Mouse (Mus musculus): ENCODE results near the gene Arsg. TPM values are rescaled to one million over a fixed set of nuclear protein-coding genes. Genes with fewer than 3 reads are reported as not detected.

Gene Arsg
- total and polyA plus RNA-seq, 3 experiments, result 0.79 to 3.3 (median 1.4) TPM

DNA sequence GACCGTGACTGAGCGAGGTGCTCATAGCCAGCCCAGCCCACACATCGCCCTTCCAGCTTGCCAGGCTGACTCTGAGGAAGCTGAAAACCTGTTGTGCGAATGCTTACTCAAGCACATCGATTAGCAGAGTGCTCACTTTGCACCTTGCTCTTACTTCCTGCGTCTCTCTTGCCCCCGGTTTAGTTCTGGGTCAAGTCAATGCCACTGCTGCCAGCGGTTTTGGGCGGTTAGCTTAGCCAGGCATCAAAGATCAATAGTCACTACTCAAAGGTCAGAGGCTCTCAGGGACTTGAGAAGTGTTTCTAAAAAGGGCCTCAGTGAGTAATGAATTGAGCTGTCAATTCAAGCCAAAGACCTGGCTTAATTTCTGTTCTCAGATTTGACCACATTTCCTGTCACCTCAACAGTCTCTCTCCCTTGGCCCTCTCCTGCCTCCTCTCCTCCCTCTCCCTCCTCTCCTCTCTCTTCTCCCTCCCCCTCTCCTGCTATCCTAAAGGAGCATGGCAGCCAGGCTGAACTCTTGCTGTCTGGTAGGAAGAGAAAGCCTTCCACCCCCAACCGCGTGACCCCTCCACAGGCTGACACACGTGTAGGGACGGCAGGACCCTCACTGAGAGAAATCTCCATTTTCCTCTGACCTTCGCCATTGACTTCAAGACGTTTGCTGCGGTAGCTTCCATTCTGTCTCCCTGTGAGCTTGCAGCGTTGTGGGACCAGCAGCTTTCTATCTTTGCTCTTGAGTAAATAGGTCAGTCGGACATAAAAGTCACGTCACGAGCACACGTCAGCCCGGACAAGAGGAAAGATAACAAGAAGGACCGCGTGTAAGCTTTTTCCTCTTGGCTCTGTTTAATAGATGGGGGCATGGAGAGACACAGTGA lies 22.0 kb downstream of the Arsg start (continued):
- TF ChIP-seq ZNF384 (IDR thresholded peaks at IDR 0.05; ENCODE audit: low read depth, low read length), result peak; percentile 21; the same call in 1 of the 2 replicates
- peak; percentile 80; the same call in 1 of the 2 replicates for TF ChIP-seq MAFK (IDR thresholded peaks at IDR 0.05; ENCODE audit: insufficient replicate concordance, low read length)
- TF ChIP-seq NELFE (IDR thresholded peaks at IDR 0.05; ENCODE audit: low read depth, low read length), result peak; percentile 48
- TF ChIP-seq ETS1 (conservative IDR thresholded peaks at IDR 0.05; ENCODE audit: low read depth, low read length), result peak; percentile 75; the same call in 1 of the 2 replicates
- TF ChIP-seq TBP (conservative IDR thresholded peaks at IDR 0.05; ENCODE audit: low read depth, low read length), result peak; percentile 66
- peak; percentile 81 for TF ChIP-seq RCOR1 (conservative IDR thresholded peaks at IDR 0.05; ENCODE audit: low read depth, low read length)
- no peak for TF ChIP-seq PAX5 (IDR thresholded peaks at IDR 0.05; ENCODE audit: low read length)
- TF ChIP-seq POLR2A (IDR thresholded peaks at IDR 0.05; ENCODE audit: low read depth, low read length), result peak; percentile 51; the same call in 1 of the 2 replicates
- TF ChIP-seq JUN (IDR thresholded peaks at IDR 0.05; ENCODE audit: insufficient read depth, low read depth, low read length), result peak; percentile 83
- TF ChIP-seq SIN3A (IDR thresholded peaks at IDR 0.05; ENCODE audit: low read length), result peak; percentile 84
- TF ChIP-seq MAZ (IDR thresholded peaks at IDR 0.05; ENCODE audit: low read depth, low read length), result peak; percentile 83; the same call in 1 of the 2 replicates
- peak; percentile 47 for TF ChIP-seq NRF1 (IDR thresholded peaks at IDR 0.05; ENCODE audit: low read depth, low read length)

- no peaks in the 10 kb centered on the region for H3K9me3 ChIP-seq (replicated peaks; ENCODE audit: low read length)
- dilution Hi-C loops (cut with MboI; ENCODE audit: extremely low pct_ligation_motif_present, extremely low pct_unique_long_range_greater_than_20kb, low sequenced_read_pairs) (no loop called here), in situ Hi-C loops (cut with MboI; ENCODE audit: low pct_ligation_motif_present, low pct_unique_long_range_greater_than_20kb, low sequenced_read_pairs) (no loop called here)
- H3K4me2 ChIP-seq (ENCODE audit: insufficient read depth, low read depth, poor library complexity, severe bottlenecking), result peak overlapping the region; percentile 73
- H3K27me3 ChIP-seq (replicated peaks), result no peaks in the 10 kb centered on the region
- peaks cover 23 to 61% of the 10 kb centered on the region in 2 experiments for H3K4me1 ChIP-seq (ENCODE audit: control insufficient read depth in 1 of 2, insufficient read depth in 2 of 2)
- peak overlapping the region; percentile 42 to 58 (median 51) for H3K4me3 ChIP-seq (replicated peaks in 1 of 3; ENCODE audit: low read depth in 2 of 3, low read length in 2 of 3, poor library complexity in 1 of 3)
- peak overlapping the region; percentile 97 for H3K27ac ChIP-seq (ENCODE audit: insufficient read depth, low read depth)
- H3K36me3 ChIP-seq (replicated peaks in 1 of 2; ENCODE audit: control insufficient read depth in 1 of 2, insufficient read depth in 1 of 2, low read length in 1 of 2), result peaks cover 0 to 10% of the 10 kb centered on the region in 2 experiments
- H3K9ac ChIP-seq (ENCODE audit: insufficient read depth, low read depth), result peak overlapping the region; percentile 60
- DNase-seq (ENCODE audit: extremely low read depth), result peak; percentile 95
- no peaks in the 10 kb centered on the region for H3K79me2 ChIP-seq (replicated peaks; ENCODE audit: control insufficient read depth, extremely low read depth, insufficient read depth, poor library complexity, severe bottlenecking)
- peak; percentile 95 for TF ChIP-seq BHLHE40 (IDR thresholded peaks at IDR 0.05; ENCODE audit: low read depth, low read length)
- no peak for TF ChIP-seq CHD1 (IDR thresholded peaks at IDR 0.05; ENCODE audit: low read depth, low read length)
- TF ChIP-seq EP300 (IDR thresholded peaks at IDR 0.05; ENCODE audit: low read length), result peak; percentile 74; the same call in 1 of the 2 replicates
- no peak for TF ChIP-seq USF1 (IDR thresholded peaks at IDR 0.05; ENCODE audit: low read depth, low read length)
- no peak for TF ChIP-seq E2F4 (IDR thresholded peaks at IDR 0.05; ENCODE audit: insufficient replicate concordance, low read depth, low read length)
- no peak; the same call in none of the 2 replicates for TF ChIP-seq SIN3A (IDR thresholded peaks at IDR 0.05; ENCODE audit: low read length)
- TF ChIP-seq IRF4 (IDR thresholded peaks at IDR 0.05; ENCODE audit: low read depth, low read length), result peak; percentile 79
- TF ChIP-seq ZNF384 (IDR thresholded peaks at IDR 0.05; ENCODE audit: low read depth, low read length), result no peak
- peak; percentile 77; the same call in 1 of the 2 replicates for TF ChIP-seq MEF2A (IDR thresholded peaks at IDR 0.05; ENCODE audit: borderline replicate concordance, low read depth, low read length)
- no peak for TF ChIP-seq ZKSCAN1 (IDR thresholded peaks at IDR 0.05; ENCODE audit: borderline replicate concordance, low read depth, low read length)
- TF ChIP-seq POLR2A (IDR thresholded peaks at IDR 0.05; ENCODE audit: low read depth, low read length), result peak; percentile 76
- TF ChIP-seq RCOR1 (conservative IDR thresholded peaks at IDR 0.05; ENCODE audit: low read depth, low read length), result 0 out of 2 replicates have a peak, but pooled peaks have one; percentile 23
- TF ChIP-seq NRF1 (IDR thresholded peaks at IDR 0.05; ENCODE audit: low read depth, low read length), result no peak; the same call in 1 of the 2 replicates
- TF ChIP-seq ZMIZ1 (IDR thresholded peaks at IDR 0.05; ENCODE audit: low read depth, low read length), result no peak
- no peak for TF ChIP-seq USF2 (conservative IDR thresholded peaks at IDR 0.05; ENCODE audit: low read depth, low read length)
- peak; percentile 70 for TF ChIP-seq NELFE (IDR thresholded peaks at IDR 0.05; ENCODE audit: low read depth, low read length)
- no peak for TF ChIP-seq JUND (conservative IDR thresholded peaks at IDR 0.05; ENCODE audit: low read depth, low read length)
- TF ChIP-seq TBP (conservative IDR thresholded peaks at IDR 0.05; ENCODE audit: low read depth, low read length), result no peak; the same call in 1 of the 2 replicates
- TF ChIP-seq KAT2A (IDR thresholded peaks at IDR 0.05; ENCODE audit: insufficient replicate concordance, low read length), result 0 out of 2 replicates have a peak, but pooled peaks have one; percentile 51
- TF ChIP-seq SMC3 (IDR thresholded peaks at IDR 0.05; ENCODE audit: low read depth, low read length), result no peak
- no peak for TF ChIP-seq POLR2AphosphoS2 (IDR thresholded peaks at IDR 0.05; ENCODE audit: low read depth, low read length)
- TF ChIP-seq ETS1 (conservative IDR thresholded peaks at IDR 0.05; ENCODE audit: low read depth, low read length), result peak; percentile 39; the same call in 1 of the 2 replicates
- peak; percentile 97 for TF ChIP-seq CHD2 (IDR thresholded peaks at IDR 0.05; ENCODE audit: low read length)
- TF ChIP-seq MYC (IDR thresholded peaks at IDR 0.05; ENCODE audit: low read depth, low read length), result no peak
- no peak for TF ChIP-seq GABPA (IDR thresholded peaks at IDR 0.05; ENCODE audit: insufficient replicate concordance, low read depth, low read length)
- TF ChIP-seq JUN (IDR thresholded peaks at IDR 0.05; ENCODE audit: insufficient read depth, low read depth, low read length), result no peak
- no peak for TF ChIP-seq ZC3H11A (IDR thresholded peaks at IDR 0.05; ENCODE audit: low read depth, low read length)
- peak; percentile 51 for TF ChIP-seq TCF12 (IDR thresholded peaks at IDR 0.05; ENCODE audit: low read depth, low read length)
Observed at GRCm38 (mm10) chr11:109495771-109496474, 22.7 kb downstream of the Arsg start.

Measured in CH12.LX (cell line).